Mouse (Mus musculus): ENCODE data around the gene Fggy.

- no peak for TF ChIP-seq POLR2A (IDR thresholded peaks at IDR 0.05; ENCODE audit: low read depth, low read length)
- TF ChIP-seq CTCF (conservative IDR thresholded peaks at IDR 0.05; ENCODE audit: insufficient read depth, insufficient read length, low read depth, low read length): no peak
Measured at GRCm38 (mm10) chr4:95741115-95741734, 183.9 kb downstream of the Fggy start.

Data from kidney, adult 2 months (tissue).